ENCODE assay signal across 27 mouse cellular contexts in the genomic region with DNA sequence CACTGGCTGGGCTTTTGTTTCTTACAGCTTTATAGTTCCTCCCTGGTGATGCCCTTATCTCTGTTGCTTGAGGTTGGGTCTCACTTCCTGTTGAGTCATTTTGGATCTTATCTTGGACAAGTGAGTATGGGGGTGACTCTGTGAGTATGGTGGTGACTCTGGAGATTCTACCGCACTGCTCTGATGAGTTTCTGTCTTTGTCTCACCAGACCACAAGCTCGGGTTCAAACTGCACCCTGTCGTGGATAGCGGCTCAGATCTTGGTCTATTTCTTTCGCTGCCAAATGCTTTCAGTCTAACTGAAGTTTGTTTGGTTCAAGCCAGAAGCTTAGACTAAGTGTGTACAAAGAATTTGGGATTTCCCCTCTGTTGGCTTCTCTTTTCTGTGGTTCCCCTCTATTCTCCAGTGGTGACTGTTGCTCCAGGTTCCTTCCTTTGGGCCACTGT. TPM values are rescaled to one million over a fixed set of nuclear protein-coding genes. Genes with fewer than 3 reads are reported as not detected.
DNase-seq lines count a peak whose midpoint lies in the region; ATAC-seq and TF ChIP-seq lines count a peak whose summit lies in the region.
"Had no signal": no experiment of that assay in that cellular context is flagged by ENCODE, and none has a peak within 500 bp of the region (broad histone marks: within the 10 kb centered on the region; RNA-seq: fewer than 3 reads in every experiment).

No protein-coding gene starts in this region.

- peak overlapping the region; percentile 61 for H3K4me2 ChIP-seq in CH12.LX (ENCODE audit: insufficient read depth, low read depth, poor library complexity, severe bottlenecking)
- no peak overlapping the region for H3K4me2 ChIP-seq in hindbrain, postnatal 0 days (ENCODE audit: low read depth, low read length)
- H3K4me2 ChIP-seq: forebrain, embryonic 13.5 days; hindbrain, embryonic 12.5 days; lung, embryonic 14.5 days had no signal

- TF ChIP-seq RAD21 in CH12.LX (IDR thresholded peaks at IDR 0.05; ENCODE audit: low read depth, low read length) = no peak; the same call in none of the 2 replicates

- in situ Hi-C loops in CH12.LX (cut with MboI; ENCODE audit: low pct_ligation_motif_present, low pct_unique_long_range_greater_than_20kb, low sequenced_read_pairs) = loop anchor here (25.0 kb wide), 1 partner anchor 387 kb away; a partner anchor contains a TSS

- dilution Hi-C loops in CH12.LX (cut with MboI; ENCODE audit: extremely low pct_ligation_motif_present, extremely low pct_unique_long_range_greater_than_20kb, low sequenced_read_pairs) = no loop called here

- peaks cover 6% of the 10 kb centered on the region for H3K9me3 ChIP-seq in CH12.LX (replicated peaks; ENCODE audit: low read length)
- H3K9me3 ChIP-seq in hindbrain, postnatal 0 days (ENCODE audit: low read length) = no peaks in the 10 kb centered on the region
- H3K9me3 ChIP-seq: forebrain, embryonic 13.5 days; hindbrain, embryonic 12.5 days had no signal

- peak; percentile 41; the same call in 1 of the 2 replicates for TF ChIP-seq POLR2A in CH12.LX (IDR thresholded peaks at IDR 0.05; ENCODE audit: low read depth, low read length)

- ATAC-seq in common myeloid progenitor, adult 5-6 weeks (replicated peaks; ENCODE audit: low read depth, poor library complexity, severe bottlenecking) = peak; percentile 95
- ATAC-seq in monocyte, adult 5-6 weeks (replicated peaks; ENCODE audit: insufficient number of reproducible peaks, low FRiP score, low TSS enrichment, poor library complexity, severe bottlenecking) = peak; percentile 83
- ATAC-seq in hindbrain, postnatal 0 days = no peak
- ATAC-seq: forebrain, embryonic 13.5 days had no signal

- H3K36me3 ChIP-seq in CH12.LX (replicated peaks in 1 of 2; ENCODE audit: control insufficient read depth in 1 of 2, insufficient read depth in 1 of 2, low read length in 1 of 2) = peaks cover 0 to 2% of the 10 kb centered on the region in 2 experiments
- H3K36me3 ChIP-seq in hindbrain, postnatal 0 days (ENCODE audit: insufficient read depth, low read length) = no peaks in the 10 kb centered on the region
- H3K36me3 ChIP-seq: hindbrain, embryonic 12.5 days had no signal

- peak; percentile 95 for TF ChIP-seq EP300 in CH12.LX (IDR thresholded peaks at IDR 0.05; ENCODE audit: low read length)

- no peak overlapping the region for H3K9ac ChIP-seq in CH12.LX (ENCODE audit: insufficient read depth, low read depth)
- H3K9ac ChIP-seq in hindbrain, postnatal 0 days (replicated peaks; ENCODE audit: low read length) = no peak overlapping the region
- H3K9ac ChIP-seq: forebrain, embryonic 13.5 days; hindbrain, embryonic 12.5 days; lung, embryonic 14.5 days had no signal

- no peaks in the 10 kb centered on the region for H3K79me2 ChIP-seq in CH12.LX (replicated peaks; ENCODE audit: control insufficient read depth, extremely low read depth, insufficient read depth, poor library complexity, severe bottlenecking)

- peak overlapping the region in 2 of 3 experiments; percentile 24 to 49 for H3K4me3 ChIP-seq in CH12.LX (replicated peaks in 1 of 3; ENCODE audit: low read depth in 2 of 3, low read length in 2 of 3, poor library complexity in 1 of 3)
- H3K4me3 ChIP-seq in hindbrain, postnatal 0 days (ENCODE audit: low read length) = no peak overlapping the region
- H3K4me3 ChIP-seq: forebrain, embryonic 13.5 days; hindbrain, embryonic 12.5 days had no signal

- DNase-seq in B cell, adult 2 months = peak; percentile 27 to 33
- DNase-seq in CH12.LX (ENCODE audit: extremely low read depth) (peak; percentile 95), adipocyte (ENCODE audit: low spot score) (no peak)
- DNase-seq in cerebellum, adult 11 months = no peak
- no peak for DNase-seq in hindbrain, postnatal 0 days (ENCODE audit: low spot score)
- no peak for DNase-seq in layer of hippocampus, postnatal 10 days (ENCODE audit: low spot score in 2 of 2)
- DNase-seq: adrenal gland, postnatal 10 days; cerebellum, adult 9-10 months; gastrocnemius, postnatal 36 days; kidney, adult 11 months; left cerebral cortex, postnatal 4 days; lung, embryonic 14.5 days; midbrain, embryonic 14.5 days; right cerebral cortex, adult 18-20 months; spleen, adult 18-20 months had no signal

- no peaks in the 10 kb centered on the region for H3K27me3 ChIP-seq in CH12.LX (replicated peaks)
- H3K27me3 ChIP-seq in hindbrain, postnatal 0 days (ENCODE audit: insufficient read depth, low read length) = no peaks in the 10 kb centered on the region
- H3K27me3 ChIP-seq: forebrain, embryonic 13.5 days; hindbrain, embryonic 12.5 days had no signal

- WGBS in hindbrain, postnatal 0 days = 87% methylated on average over 5 of the region's 5 CpGs

- peak overlapping the region; percentile 92 for H3K27ac ChIP-seq in CH12.LX (ENCODE audit: insufficient read depth, low read depth)
- no peak overlapping the region for H3K27ac ChIP-seq in hindbrain, postnatal 0 days
- H3K27ac ChIP-seq: forebrain, embryonic 13.5 days; hindbrain, embryonic 12.5 days; kidney, postnatal 0 days; macrophage had no signal

- peaks cover 18 to 46% of the 10 kb centered on the region in 2 experiments for H3K4me1 ChIP-seq in CH12.LX (ENCODE audit: control insufficient read depth in 1 of 2, insufficient read depth in 2 of 2)
- H3K4me1 ChIP-seq in hindbrain, postnatal 0 days (ENCODE audit: insufficient read depth, low read length) = no peaks in the 10 kb centered on the region
- H3K4me1 ChIP-seq: forebrain, embryonic 13.5 days; hindbrain, embryonic 12.5 days had no signal

- no peak for TF ChIP-seq CTCF in CH12.LX (conservative IDR thresholded peaks at IDR 0.05 in 1 of 2, IDR thresholded peaks at IDR 0.05 in 1 of 2; ENCODE audit: low read depth in 2 of 2, low read length in 2 of 2)
- no peak for TF ChIP-seq CTCF in hindbrain, postnatal 0 days (IDR thresholded peaks at IDR 0.05; ENCODE audit: low read depth)

TF ChIP-seq in CH12.LX, 34 proteins besides CTCF, POLR2A, EP300 and RAD21 (continues in another document):
- TF ChIP-seq MEF2A (IDR thresholded peaks at IDR 0.05; ENCODE audit: borderline replicate concordance, low read depth, low read length) (peak; percentile 85), RCOR1 (conservative IDR thresholded peaks at IDR 0.05; ENCODE audit: low read depth, low read length) (peak; percentile 97), ZC3H11A (IDR thresholded peaks at IDR 0.05; ENCODE audit: low read depth, low read length) (no peak), JUN (IDR thresholded peaks at IDR 0.05; ENCODE audit: insufficient read depth, low read depth, low read length) (peak; percentile 68), CHD2 (IDR thresholded peaks at IDR 0.05; ENCODE audit: low read length) (peak; percentile 73), HCFC1 (IDR thresholded peaks at IDR 0.05; ENCODE audit: low read depth, low read length) (no peak; the same call in none of the 2 replicates), IRF4 (IDR thresholded peaks at IDR 0.05; ENCODE audit: low read depth, low read length) (peak; percentile 95), SMC3 (IDR thresholded peaks at IDR 0.05; ENCODE audit: low read depth, low read length) (peak; percentile 15), MAFK (IDR thresholded peaks at IDR 0.05; ENCODE audit: insufficient replicate concordance, low read length) (peak; percentile 71), TBP (conservative IDR thresholded peaks at IDR 0.05; ENCODE audit: low read depth, low read length) (peak; percentile 98), CHD1 (IDR thresholded peaks at IDR 0.05; ENCODE audit: low read depth, low read length) (0 out of 2 replicates have a peak, but pooled peaks have one; percentile 10), MAZ (IDR thresholded peaks at IDR 0.05; ENCODE audit: low read depth, low read length) (peak; percentile 58; the same call in 1 of the 2 replicates), GABPA (IDR thresholded peaks at IDR 0.05; ENCODE audit: insufficient replicate concordance, low read depth, low read length) (no peak), E2F4 (IDR thresholded peaks at IDR 0.05; ENCODE audit: insufficient replicate concordance, low read depth, low read length) (no peak)

RNA-seq across cellular contexts. Expression of a gene that starts 19.9 kb away (rescaled TPM):
- total RNA-seq in CH12.LX (2012; rRNA removed) = 0.68 TPM in 1 of 2 replicates, not detected in the other
- total RNA-seq in CH12.LX (2014; rRNA removed) = 0.60 TPM in 1 of 2 replicates, not detected in the other
- 1.3 and 1.9 TPM in 2 replicates for polyA plus RNA-seq in CH12.LX (2012; ENCODE audit: insufficient read length, low read depth)
- total RNA-seq in common myeloid progenitor, adult 5-6 weeks (2017) = 2.1 and 6.3 TPM in 2 replicates
- 781 to 2,479 TPM (median 803 TPM) in 3 replicates for total RNA-seq in monocyte, adult 5-6 weeks (2017)
- not detected in 2 replicates for total RNA-seq in hindbrain, postnatal 0 days (2014; rRNA removed)
- 0.38 TPM in 1 of 2 replicates, not detected in the other for polyA plus RNA-seq in hindbrain, postnatal 0 days (2015; fragmentation: Nextera tagmentation; extraction: Ambion mirVana)
- total RNA-seq in layer of hippocampus, postnatal 10 days (2021) = not detected
- total RNA-seq: ES-E14; gastrocnemius, postnatal 36 days; layer of hippocampus, adult 18-20 months; left cerebral cortex, adult 18-20 months; left cerebral cortex, postnatal 4 days had no signal
- polyA plus RNA-seq: forebrain, embryonic 13.5 days; hindbrain, embryonic 12.5 days had no signal

RNA-seq across cellular contexts. Expression of a gene that starts 28.2 kb away (rescaled TPM):
- total RNA-seq in CH12.LX (2012; rRNA removed) (0.42 TPM in 1 of 2 replicates, not detected in the other), CH12.LX (2014; rRNA removed) (0.63 and 0.67 TPM in 2 replicates)
- 0.64 and 0.81 TPM in 2 replicates for polyA plus RNA-seq in CH12.LX (2012; ENCODE audit: insufficient read length, low read depth)
- total RNA-seq in common myeloid progenitor, adult 5-6 weeks (2017) = 81.3 and 91.6 TPM in 2 replicates
- total RNA-seq in monocyte, adult 5-6 weeks (2017) = 98.1 to 442 TPM (median 354 TPM) in 3 replicates
- 0.97 and 1.9 TPM in 2 replicates for total RNA-seq in hindbrain, postnatal 0 days (2014; rRNA removed)
- 1.7 and 1.9 TPM in 2 replicates for polyA plus RNA-seq in hindbrain, postnatal 0 days (2015; fragmentation: Nextera tagmentation; extraction: Ambion mirVana)
- total RNA-seq in layer of hippocampus, postnatal 10 days (2021) = 1 to 10 TPM; 1.9 to 3.0 TPM

RNA-seq across cellular contexts. Expression of a gene that starts 28.2 kb away (rescaled TPM):
- total RNA-seq in CH12.LX (2012; rRNA removed) (not detected in 2 replicates), CH12.LX (2014; rRNA removed) (not detected in 2 replicates)
- polyA plus RNA-seq in CH12.LX (2012; ENCODE audit: insufficient read length, low read depth) = not detected in 2 replicates
- not detected in 2 replicates for total RNA-seq in common myeloid progenitor, adult 5-6 weeks (2017)
- total RNA-seq in monocyte, adult 5-6 weeks (2017) = 7.9 to 25.0 TPM (median 9.1 TPM) in 3 replicates
- not detected in 2 replicates for total RNA-seq in hindbrain, postnatal 0 days (2014; rRNA removed)
- not detected in 2 replicates for polyA plus RNA-seq in hindbrain, postnatal 0 days (2015; fragmentation: Nextera tagmentation; extraction: Ambion mirVana)
- not detected for total RNA-seq in layer of hippocampus, postnatal 10 days (2021)
- total RNA-seq: adrenal gland, postnatal 10 days; ES-E14; gastrocnemius, postnatal 36 days; layer of hippocampus, adult 18-20 months; left cerebral cortex, adult 18-20 months; left cerebral cortex, postnatal 4 days; liver, adult 2 months had no signal
- polyA plus RNA-seq: forebrain, embryonic 13.5 days; heart, embryonic 14.5 days; hindbrain, embryonic 12.5 days; kidney, postnatal 0 days; liver, adult 2 months; macrophage; midbrain, embryonic 14.5 days; stomach, embryonic 16.5 days had no signal

RNA-seq across cellular contexts. Expression of a gene that starts 42.7 kb away (rescaled TPM):
- total RNA-seq in CH12.LX (2012; rRNA removed) (0.13 and 0.30 TPM in 2 replicates), CH12.LX (2014; rRNA removed) (1.2 and 1.8 TPM in 2 replicates)
- polyA plus RNA-seq in CH12.LX (2012; ENCODE audit: insufficient read length, low read depth) = 0.93 and 1.3 TPM in 2 replicates
- total RNA-seq in common myeloid progenitor, adult 5-6 weeks (2017) = 1.8 and 2.1 TPM in 2 replicates
- 235 to 1,319 TPM (median 1,123 TPM) in 3 replicates for total RNA-seq in monocyte, adult 5-6 weeks (2017)
- 0.40 TPM in 1 of 2 replicates, not detected in the other for total RNA-seq in hindbrain, postnatal 0 days (2014; rRNA removed)
- polyA plus RNA-seq in hindbrain, postnatal 0 days (2015; fragmentation: Nextera tagmentation; extraction: Ambion mirVana) = 3.3 and 3.7 TPM in 2 replicates
- 1 to 10 TPM; 1.1 to 1.7 TPM for total RNA-seq in layer of hippocampus, postnatal 10 days (2021)

Comparison
In these comparisons a context has a peak if more than half of its experiments do, and no peak if none do; other contexts are left out.
1. DNase-seq: peak in B cell, adult 2 months (2 of 2) and CH12.LX (single experiment); none in adipocyte (single experiment), cerebellum, adult 11 months (single experiment), hindbrain, postnatal 0 days (single experiment) and layer of hippocampus, postnatal 10 days (0 of 2).
2. RNA of a gene that starts 19.9 kb away (total RNA-seq): 781 to 2,479 TPM in monocyte, adult 5-6 weeks; 2.1 to 6.3 TPM in common myeloid progenitor, adult 5-6 weeks, 0.60 to 0.68 TPM in CH12.LX, not detected in hindbrain, postnatal 0 days and not detected in layer of hippocampus, postnatal 10 days; every median in the first group is over 100 times any median in the second.
3. RNA of a gene that starts 28.2 kb away (total RNA-seq): 98.1 to 442 TPM in monocyte, adult 5-6 weeks and 81.3 to 91.6 TPM in common myeloid progenitor, adult 5-6 weeks; 1.9 to 3.0 TPM in layer of hippocampus, postnatal 10 days, 0.97 to 1.9 TPM in hindbrain, postnatal 0 days and 0.42 to 0.67 TPM in CH12.LX; every median in the first group is over 10 times any median in the second.